Mouse (Mus musculus): ENCODE results near the gene Anxa6. TPM values are rescaled to one million over a fixed set of nuclear protein-coding genes. Genes with fewer than 3 reads are reported as not detected.

Gene Anxa6
- polyA plus RNA-seq, 1 experiment, result 130 TPM

DNA sequence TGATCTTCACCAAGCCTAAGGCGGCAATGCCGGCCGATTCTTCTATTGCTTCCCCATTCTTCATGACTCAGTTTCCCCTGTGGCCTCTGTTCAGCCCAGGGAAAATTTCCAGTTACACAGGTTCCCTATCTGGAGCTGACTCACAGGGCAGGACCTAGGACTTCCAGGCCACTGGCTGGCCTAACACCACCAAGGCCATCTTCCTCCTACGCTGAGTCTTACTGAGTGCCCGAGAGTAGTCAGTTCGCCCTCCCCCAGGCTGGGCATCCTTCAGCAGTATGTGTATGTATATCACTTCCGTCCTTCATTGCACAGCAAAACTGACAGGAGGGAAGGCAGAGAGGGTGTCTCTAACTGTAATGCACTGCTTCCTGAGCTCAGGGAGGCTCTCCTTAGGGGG, 99.0 kb downstream of the Anxa6 start:
- Histone ChIP-seq H3K4me3 (ENCODE audit: control insufficient read depth, insufficient read depth, low read length) (no peak overlapping the region), H3K27ac (ENCODE audit: control insufficient read depth, insufficient read depth, low read length) (no peak overlapping the region), H3K27me3 (ENCODE audit: control insufficient read depth, insufficient read depth, low read length) (no peaks in the 10 kb centered on the region), H3K4me1 (replicated peaks; ENCODE audit: control insufficient read depth, insufficient read depth, low read length) (peaks cover 21% of the 10 kb centered on the region), H3K36me3 (ENCODE audit: control insufficient read depth, insufficient read depth, low read length) (peaks cover 84% of the 10 kb centered on the region)
- TF ChIP-seq POLR2A (IDR thresholded peaks at IDR 0.05; ENCODE audit: control insufficient read depth, extremely low read depth, insufficient read depth, low read length, poor library complexity), result no peak
- no peak for TF ChIP-seq CTCF (IDR thresholded peaks at IDR 0.05; ENCODE audit: borderline replicate concordance, control insufficient read depth, extremely low read depth, insufficient read depth, low read length, poor library complexity)
- no peak for DNase-seq
- 83% methylated on average over 7 of the region's 7 CpGs for WGBS

DNA sequence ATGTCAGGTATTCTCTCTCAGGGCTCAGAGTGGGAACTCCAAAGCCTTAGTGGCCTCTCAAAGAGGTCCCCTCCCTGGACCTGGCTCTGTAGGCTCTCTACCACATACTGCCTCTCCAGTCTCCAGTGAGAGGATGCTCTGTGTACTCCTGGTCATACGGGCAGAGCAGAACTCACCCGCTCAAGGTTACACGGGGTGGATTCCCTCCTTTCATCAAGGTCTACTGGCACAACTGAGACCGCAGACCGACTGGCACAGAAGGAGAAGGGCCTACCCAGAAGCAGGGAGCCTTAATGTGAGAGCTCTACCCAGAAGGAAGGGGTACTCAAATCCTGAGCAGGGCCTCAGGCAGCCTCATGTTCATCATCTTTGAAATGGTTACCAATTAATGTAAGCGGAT, 100.7 kb downstream of the Anxa6 start:
- Histone ChIP-seq H3K4me3 (ENCODE audit: control insufficient read depth, insufficient read depth, low read length) (no peak overlapping the region), H3K4me1 (replicated peaks; ENCODE audit: control insufficient read depth, insufficient read depth, low read length) (peaks cover 18% of the 10 kb centered on the region), H3K36me3 (ENCODE audit: control insufficient read depth, insufficient read depth, low read length) (peaks cover 85% of the 10 kb centered on the region), H3K27me3 (ENCODE audit: control insufficient read depth, insufficient read depth, low read length) (no peaks in the 10 kb centered on the region), H3K27ac (ENCODE audit: control insufficient read depth, insufficient read depth, low read length) (no peak overlapping the region)
- TF ChIP-seq POLR2A (IDR thresholded peaks at IDR 0.05; ENCODE audit: control insufficient read depth, extremely low read depth, insufficient read depth, low read length, poor library complexity) (no peak), CTCF (IDR thresholded peaks at IDR 0.05; ENCODE audit: borderline replicate concordance, control insufficient read depth, extremely low read depth, insufficient read depth, low read length, poor library complexity) (no peak)
- no peak for DNase-seq
- WGBS, result 97% methylated on average over 6 of the region's 6 CpGs

DNA sequence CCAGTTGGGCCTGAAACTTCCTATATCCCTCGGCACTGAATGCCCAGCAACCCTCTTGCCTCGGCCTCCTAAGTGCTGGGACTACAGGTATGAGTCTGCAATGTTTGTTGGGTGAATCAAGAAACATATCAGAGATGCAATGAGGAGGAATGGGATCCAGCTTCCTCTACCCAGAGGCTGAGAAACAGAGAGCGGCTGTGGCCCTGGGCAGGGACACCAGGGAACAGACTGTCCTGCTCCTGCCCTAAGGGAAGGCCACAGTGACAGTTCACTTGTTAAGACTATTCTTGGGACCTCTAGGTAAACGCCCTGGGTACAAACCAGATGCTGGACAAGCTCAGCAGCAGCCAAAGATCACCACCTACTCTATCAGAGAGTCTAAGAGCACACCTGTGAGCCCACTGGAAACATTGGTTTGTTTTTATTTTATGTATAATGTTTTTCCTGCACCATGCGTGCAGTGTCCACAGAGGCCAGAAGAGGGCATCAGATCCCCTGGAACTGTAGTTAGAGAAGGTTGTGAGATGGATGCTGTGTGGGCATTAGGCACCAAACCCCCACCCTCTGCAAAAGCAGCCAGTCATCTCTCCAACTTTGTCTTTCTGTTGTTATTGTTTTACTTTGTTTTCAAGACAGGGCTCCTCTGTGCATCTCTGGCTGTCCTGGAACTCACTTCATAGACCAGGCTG, 101.7 kb downstream of the Anxa6 start:
- peaks cover 92% of the 10 kb centered on the region for H3K36me3 ChIP-seq (ENCODE audit: control insufficient read depth, insufficient read depth, low read length)
- TF ChIP-seq POLR2A (IDR thresholded peaks at IDR 0.05; ENCODE audit: control insufficient read depth, extremely low read depth, insufficient read depth, low read length, poor library complexity), result no peak
- no peak for TF ChIP-seq CTCF (IDR thresholded peaks at IDR 0.05; ENCODE audit: borderline replicate concordance, control insufficient read depth, extremely low read depth, insufficient read depth, low read length, poor library complexity)
- 85% methylated on average over 5 of the region's 5 CpGs for WGBS
- H3K27me3 ChIP-seq (ENCODE audit: control insufficient read depth, insufficient read depth, low read length), result no peaks in the 10 kb centered on the region
- H3K27ac ChIP-seq (ENCODE audit: control insufficient read depth, insufficient read depth, low read length), result no peak overlapping the region
- peaks cover 9% of the 10 kb centered on the region for H3K4me1 ChIP-seq (replicated peaks; ENCODE audit: control insufficient read depth, insufficient read depth, low read length)
- DNase-seq, result peak; percentile 74
- no peak overlapping the region for H3K4me3 ChIP-seq (ENCODE audit: control insufficient read depth, insufficient read depth, low read length)

DNA sequence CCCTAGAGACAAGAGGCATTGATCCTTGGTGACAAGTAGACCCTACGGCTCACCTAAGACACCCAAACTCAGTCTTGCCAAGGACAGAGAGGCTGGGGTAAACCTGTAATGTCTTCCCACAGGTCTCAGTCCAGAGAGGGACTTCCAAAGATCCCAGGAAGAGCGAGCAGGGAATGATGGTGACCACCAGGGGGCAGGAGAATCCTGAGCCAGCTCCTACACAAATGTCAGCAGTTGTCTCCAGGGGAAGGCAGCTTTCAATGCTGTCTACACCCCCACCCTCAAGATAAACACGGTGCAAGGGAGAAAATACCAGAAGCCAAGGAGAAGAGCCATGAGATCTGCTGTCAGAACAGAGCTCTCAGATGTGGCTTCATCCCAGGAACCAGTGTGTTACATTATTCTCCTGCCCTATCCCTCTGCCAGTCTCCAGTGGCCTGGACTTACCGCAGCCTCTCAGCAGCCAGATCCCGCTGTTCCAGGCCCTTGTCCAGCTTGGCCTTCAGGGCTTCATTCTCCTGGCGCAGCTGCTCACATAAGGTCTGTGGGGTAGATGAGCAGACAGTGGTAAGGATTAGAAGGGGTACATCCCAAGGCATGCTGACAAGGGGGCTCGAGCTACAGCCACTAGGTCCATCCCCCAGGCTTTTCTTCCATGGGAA, 102.8 kb downstream of the Anxa6 start:
- Histone ChIP-seq H3K27ac (ENCODE audit: control insufficient read depth, insufficient read depth, low read length) (no peak overlapping the region), H3K4me1 (replicated peaks; ENCODE audit: control insufficient read depth, insufficient read depth, low read length) (0 out of 2 replicates have a peak, but pooled peaks cover 2% of the 10 kb centered on the region), H3K36me3 (ENCODE audit: control insufficient read depth, insufficient read depth, low read length) (peaks cover 96% of the 10 kb centered on the region), H3K4me3 (ENCODE audit: control insufficient read depth, insufficient read depth, low read length) (no peak overlapping the region), H3K27me3 (ENCODE audit: control insufficient read depth, insufficient read depth, low read length) (no peaks in the 10 kb centered on the region)
- DNase-seq, result peak; percentile 22
- TF ChIP-seq CTCF (IDR thresholded peaks at IDR 0.05; ENCODE audit: borderline replicate concordance, control insufficient read depth, extremely low read depth, insufficient read depth, low read length, poor library complexity) (no peak), POLR2A (IDR thresholded peaks at IDR 0.05; ENCODE audit: control insufficient read depth, extremely low read depth, insufficient read depth, low read length, poor library complexity) (no peak)
- WGBS, result 94% methylated on average over 7 of the region's 7 CpGs

DNA sequence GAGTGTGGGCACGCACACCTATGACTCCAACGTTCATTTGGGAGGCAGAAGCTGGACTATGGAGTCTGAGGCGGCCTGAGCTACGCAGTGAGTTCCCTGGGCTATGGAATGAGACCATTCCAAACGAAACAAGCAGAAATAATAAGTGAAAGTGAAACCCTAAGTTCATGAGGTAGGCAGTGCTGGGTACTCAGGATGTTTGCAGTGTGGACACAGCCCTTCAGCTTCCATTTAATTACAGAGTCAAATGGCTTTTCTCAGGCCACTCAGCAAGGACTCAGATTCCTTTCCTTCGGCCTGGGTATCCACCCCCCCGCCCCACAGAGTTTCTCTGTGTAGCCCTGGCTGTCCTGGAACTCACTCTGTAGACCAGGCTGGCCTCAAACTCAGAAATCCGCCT, 103.5 kb downstream of the Anxa6 start:
- Histone ChIP-seq H3K27ac (ENCODE audit: control insufficient read depth, insufficient read depth, low read length) (no peak overlapping the region), H3K4me1 (replicated peaks; ENCODE audit: control insufficient read depth, insufficient read depth, low read length) (0 out of 2 replicates have a peak, but pooled peaks cover 2% of the 10 kb centered on the region), H3K27me3 (ENCODE audit: control insufficient read depth, insufficient read depth, low read length) (no peaks in the 10 kb centered on the region), H3K4me3 (ENCODE audit: control insufficient read depth, insufficient read depth, low read length) (no peak overlapping the region), H3K36me3 (ENCODE audit: control insufficient read depth, insufficient read depth, low read length) (peaks cover 93% of the 10 kb centered on the region)
- no peak for DNase-seq
- WGBS, result 96% methylated on average over 8 of the region's 8 CpGs
- no peak for TF ChIP-seq POLR2A (IDR thresholded peaks at IDR 0.05; ENCODE audit: control insufficient read depth, extremely low read depth, insufficient read depth, low read length, poor library complexity)
- no peak for TF ChIP-seq CTCF (IDR thresholded peaks at IDR 0.05; ENCODE audit: borderline replicate concordance, control insufficient read depth, extremely low read depth, insufficient read depth, low read length, poor library complexity)

DNA sequence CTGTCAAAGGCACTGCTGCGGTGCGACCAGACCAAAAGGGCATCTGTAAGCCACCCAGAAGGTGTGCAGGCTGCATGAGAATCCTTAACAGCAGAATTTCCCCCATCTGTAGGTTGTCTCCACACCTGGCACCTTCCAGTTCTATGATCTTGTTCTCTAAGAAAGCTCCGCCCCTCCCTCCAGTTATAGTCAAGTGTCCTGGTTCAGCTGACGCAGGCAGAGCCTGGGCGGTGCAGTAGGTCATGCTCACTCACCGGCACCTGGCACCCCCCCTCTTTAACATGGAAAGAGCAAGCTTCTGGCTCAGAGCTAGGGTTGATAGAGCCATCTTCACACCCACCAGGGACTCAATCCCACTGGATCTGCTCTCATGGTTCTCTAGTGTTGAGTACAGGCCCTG, 104.0 kb downstream of the Anxa6 start:
- H3K4me1 ChIP-seq (replicated peaks; ENCODE audit: control insufficient read depth, insufficient read depth, low read length), result no peaks in the 10 kb centered on the region
- no peak overlapping the region for H3K4me3 ChIP-seq (ENCODE audit: control insufficient read depth, insufficient read depth, low read length)
- no peak for DNase-seq
- H3K27ac ChIP-seq (ENCODE audit: control insufficient read depth, insufficient read depth, low read length), result no peak overlapping the region
- WGBS, result 96% methylated on average over 6 of the region's 6 CpGs
- no peak for TF ChIP-seq POLR2A (IDR thresholded peaks at IDR 0.05; ENCODE audit: control insufficient read depth, extremely low read depth, insufficient read depth, low read length, poor library complexity)
- TF ChIP-seq CTCF (IDR thresholded peaks at IDR 0.05; ENCODE audit: borderline replicate concordance, control insufficient read depth, extremely low read depth, insufficient read depth, low read length, poor library complexity), result no peak
- H3K36me3 ChIP-seq (ENCODE audit: control insufficient read depth, insufficient read depth, low read length), result peaks cover 95% of the 10 kb centered on the region
- no peaks in the 10 kb centered on the region for H3K27me3 ChIP-seq (ENCODE audit: control insufficient read depth, insufficient read depth, low read length)

Other genes with a start within 250 kb of the Anxa6 start
- 122 and 127 TPM in 2 replicates for gene Cdc42se2, start 245.8 kb downstream of the Anxa6 start, polyA plus RNA-seq (2012; rRNA removed)
- gene Lyrm7, start 172.5 kb downstream of the Anxa6 start, polyA plus RNA-seq (2012; rRNA removed), result 2.9 and 3.5 TPM in 2 replicates
- 322 and 336 TPM in 2 replicates for gene Hint1, start 167.1 kb downstream of the Anxa6 start, polyA plus RNA-seq (2012; rRNA removed)
- gene Gpx3, start 131.0 kb downstream of the Anxa6 start, polyA plus RNA-seq (2012; rRNA removed), result 120 and 133 TPM in 2 replicates
- gene Tnip1, start 70.5 kb downstream of the Anxa6 start, polyA plus RNA-seq (2012; rRNA removed), result 114 and 121 TPM in 2 replicates
- gene Ccdc69, start 44.7 kb upstream of the Anxa6 start, polyA plus RNA-seq (2012; rRNA removed), result 13.9 and 16.5 TPM in 2 replicates
- gene Gm2a, start 64.7 kb upstream of the Anxa6 start, polyA plus RNA-seq (2012; rRNA removed), result 37.2 and 39.9 TPM in 2 replicates
- gene Slc36a3, start 118.3 kb upstream of the Anxa6 start, polyA plus RNA-seq (2012; rRNA removed), result 0.48 and 0.74 TPM in 2 replicates
- 38.6 and 44.6 TPM in 2 replicates for gene Slc36a2, start 151.6 kb upstream of the Anxa6 start, polyA plus RNA-seq (2012; rRNA removed)
- gene Slc36a1, start 170.9 kb upstream of the Anxa6 start, polyA plus RNA-seq (2012; rRNA removed), result 60.3 and 65.3 TPM in 2 replicates